Mouse (Mus musculus) kidney, adult 2 months (tissue): ENCODE results near the gene Ankfy1.

Experiments used
- CTCF ChIP-seq: fragments of 200-500 bp; conservative IDR thresholded peaks from 2 replicates; pipeline ENCODE4 v1.5.1; 2011; ENCODE audit warnings: low read depth, mild to moderate bottlenecking, control low read depth, low read length, moderate library complexity, mixed read lengths; ENCODE audit not compliant: insufficient read depth, insufficient read length
- POLR2A ChIP-seq: fragments of 200-500 bp; IDR thresholded peaks from one replicate; pipeline ENCODE4 v1.6.1; 2011; ENCODE audit warnings: low read depth, low read length, control low read depth

DNA sequence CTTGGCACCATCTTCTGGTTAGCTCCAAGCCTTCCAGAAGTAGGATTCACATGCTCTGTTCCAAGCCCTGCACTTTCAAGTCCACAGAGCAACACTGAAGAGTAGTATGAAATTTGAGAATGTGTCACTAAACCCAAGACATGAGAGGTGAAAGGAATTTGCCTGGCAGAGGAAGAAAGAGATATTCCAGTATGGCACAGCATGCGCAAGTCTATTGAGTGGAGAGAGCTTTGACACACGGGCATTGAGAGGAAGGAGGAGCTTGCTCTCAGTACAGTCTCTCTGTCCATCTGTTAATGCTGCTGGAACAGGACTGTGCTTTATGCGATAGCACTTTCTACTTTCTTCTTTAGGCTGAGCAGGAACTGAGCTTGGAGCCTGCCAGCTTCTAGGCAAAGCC, 113.2 kb downstream of the Ankfy1 start:
- no peak for TF ChIP-seq CTCF
- TF ChIP-seq POLR2A = no peak
